8 mouse cellular contexts compared by ENCODE assay signal in genomic region chr15:79262375-79262774, GRCm38 (mm10). TPM values are rescaled to one million over a fixed set of nuclear protein-coding genes. Genes with fewer than 3 reads are reported as not detected.
A peak's percentile ranks its signal among the peaks of the same experiment; 100 is the strongest.
DNase-seq lines count a peak whose midpoint lies in the region; ATAC-seq and TF ChIP-seq lines count a peak whose summit lies in the region.

No protein-coding gene starts in this region.

- H3K4me3 ChIP-seq in heart, embryonic 15.5 days, result peak overlapping the region; percentile 70
- H3K4me3 ChIP-seq in limb, embryonic 14.5 days (replicated peaks; ENCODE audit: low read length), result peak overlapping the region; percentile 58
- no peak overlapping the region for H3K4me3 ChIP-seq in stomach, postnatal 0 days (ENCODE audit: low read depth, low read length)

- H3K9me3 ChIP-seq in heart, embryonic 15.5 days (replicated peaks), result no peaks in the 10 kb centered on the region
- no peaks in the 10 kb centered on the region for H3K9me3 ChIP-seq in limb, embryonic 14.5 days (ENCODE audit: control insufficient read depth, low read length)
- no peaks in the 10 kb centered on the region for H3K9me3 ChIP-seq in stomach, postnatal 0 days (ENCODE audit: control insufficient read depth, low read length)

- no peak for TF ChIP-seq EP300 in stomach, postnatal 0 days (optimal IDR thresholded peaks at IDR 0.05)

- peak overlapping the region; percentile 60; the same call in 1 of the 2 replicates for H3K27ac ChIP-seq in heart, embryonic 15.5 days
- no peak overlapping the region for H3K27ac ChIP-seq in limb, embryonic 14.5 days (replicated peaks; ENCODE audit: low read depth, low read length)
- H3K27ac ChIP-seq in stomach, postnatal 0 days (replicated peaks), result no peak overlapping the region

- H3K27me3 ChIP-seq in heart, embryonic 15.5 days, result peaks cover 49% of the 10 kb centered on the region
- peaks cover 15% of the 10 kb centered on the region; the same call in 1 of the 2 replicates for H3K27me3 ChIP-seq in limb, embryonic 14.5 days (ENCODE audit: control insufficient read depth, insufficient read depth, low read length)
- no peaks in the 10 kb centered on the region for H3K27me3 ChIP-seq in stomach, postnatal 0 days (ENCODE audit: control insufficient read depth, insufficient read depth, low read length)

- TF ChIP-seq POLR2A in limb, embryonic 14.5 days (IDR thresholded peaks at IDR 0.05; ENCODE audit: borderline replicate concordance, extremely low read depth, insufficient read depth, insufficient read length), result no peak

- 21% methylated on average over 13 of the region's 13 CpGs for WGBS in heart, embryonic 15.5 days
- WGBS in limb, embryonic 14.5 days, result 23% methylated on average over 13 of the region's 13 CpGs
- WGBS in stomach, postnatal 0 days, result 19% methylated on average over 13 of the region's 13 CpGs

- peak overlapping the region; percentile 100 for H3K4me2 ChIP-seq in heart, embryonic 15.5 days
- H3K4me2 ChIP-seq in limb, embryonic 14.5 days (replicated peaks; ENCODE audit: low read depth, low read length, severe bottlenecking), result peak overlapping the region; percentile 97
- no peak overlapping the region for H3K4me2 ChIP-seq in stomach, postnatal 0 days (replicated peaks; ENCODE audit: low read depth)

- DNase-seq in cerebellum, postnatal 10 days, result peak; percentile 42 to 44
- peak; percentile 46 for DNase-seq in R1 (ENCODE audit: low read depth, low spot score)
- DNase-seq in limb, embryonic 14.5 days (ENCODE audit: low spot score), result peak; percentile 25
- DNase-seq in stomach, postnatal 0 days (ENCODE audit: low spot score), result peak; percentile 57
- no peak for DNase-seq in cerebellum, adult 9-11 months
- no peak for DNase-seq in right cerebral cortex, postnatal 25 days

- TF ChIP-seq CTCF in stomach, postnatal 0 days (IDR thresholded peaks at IDR 0.05; ENCODE audit: low read depth), result peak; percentile 61

- ATAC-seq in cerebellum, adult (ENCODE audit: insufficient number of reproducible peaks, low FRiP score, low TSS enrichment), result no peak
- ATAC-seq in heart, embryonic 15.5 days (replicated peaks; ENCODE audit: insufficient number of reproducible peaks, insufficient read depth, low FRiP score, low read depth), result no peak
- no peak for ATAC-seq in limb, embryonic 14.5 days (ENCODE audit: low FRiP score, low read depth)
- no peak for ATAC-seq in stomach, postnatal 0 days (ENCODE audit: low FRiP score, low TSS enrichment)

- H3K36me3 ChIP-seq in heart, embryonic 15.5 days, result no peaks in the 10 kb centered on the region
- no peaks in the 10 kb centered on the region for H3K36me3 ChIP-seq in limb, embryonic 14.5 days (ENCODE audit: control insufficient read depth, insufficient read depth, low read length)
- H3K36me3 ChIP-seq in stomach, postnatal 0 days (ENCODE audit: control insufficient read depth, insufficient read depth, low read length), result no peaks in the 10 kb centered on the region

- H3K4me1 ChIP-seq in heart, embryonic 15.5 days (replicated peaks), result peaks cover 21% of the 10 kb centered on the region
- no peaks in the 10 kb centered on the region for H3K4me1 ChIP-seq in limb, embryonic 14.5 days (ENCODE audit: control insufficient read depth, insufficient read depth, low read length)
- peaks cover 5% of the 10 kb centered on the region; the same call in 1 of the 2 replicates for H3K4me1 ChIP-seq in stomach, postnatal 0 days (replicated peaks; ENCODE audit: control insufficient read depth, insufficient read depth)

- 0 out of 2 replicates have a peak overlapping the region, but pooled peaks have one; percentile 75 for H3K9ac ChIP-seq in heart, embryonic 15.5 days
- H3K9ac ChIP-seq in limb, embryonic 14.5 days (ENCODE audit: low read depth, low read length, severe bottlenecking), result no peak overlapping the region
- H3K9ac ChIP-seq in stomach, postnatal 0 days (ENCODE audit: low read length), result no peak overlapping the region

RNA-seq across cellular contexts. Expression of gene Slc16a8, which starts 7.8 kb away (rescaled TPM):
- polyA plus RNA-seq in heart, embryonic 15.5 days (2015; fragmentation: Nextera tagmentation; extraction: Ambion mirVana), result 0.60 TPM in 2 replicates
- 0.16 and 0.35 TPM in 2 replicates for polyA plus RNA-seq in limb, embryonic 14.5 days (2012; rRNA removed)
- polyA plus RNA-seq in limb, embryonic 14.5 days (2014; fragmentation: Nextera tagmentation; extraction: Ambion mirVana), result 0.51 and 0.66 TPM in 2 replicates
- 0.10 and 0.12 TPM in 2 replicates for polyA plus RNA-seq in stomach, postnatal 0 days (2015; fragmentation: Nextera tagmentation; extraction: Ambion mirVana)

RNA-seq across cellular contexts. Expression of gene Baiap2l2, which starts 23.0 kb away (rescaled TPM):
- 9.8 and 9.9 TPM in 2 replicates for polyA plus RNA-seq in heart, embryonic 15.5 days (2015; fragmentation: Nextera tagmentation; extraction: Ambion mirVana)
- polyA plus RNA-seq in limb, embryonic 14.5 days (2012; rRNA removed), result 11.7 TPM in 2 replicates
- 8.5 and 10.9 TPM in 2 replicates for polyA plus RNA-seq in limb, embryonic 14.5 days (2014; fragmentation: Nextera tagmentation; extraction: Ambion mirVana)
- polyA plus RNA-seq in stomach, postnatal 0 days (2015; fragmentation: Nextera tagmentation; extraction: Ambion mirVana), result 4.1 and 4.9 TPM in 2 replicates

RNA-seq across cellular contexts. Expression of gene Gm49486, which starts 33.2 kb away (rescaled TPM):
- polyA plus RNA-seq in heart, embryonic 15.5 days (2015; fragmentation: Nextera tagmentation; extraction: Ambion mirVana), result 0.61 and 0.73 TPM in 2 replicates
- polyA plus RNA-seq in limb, embryonic 14.5 days (2012; rRNA removed), result 1.5 and 2.6 TPM in 2 replicates
- 0.89 and 1.2 TPM in 2 replicates for polyA plus RNA-seq in limb, embryonic 14.5 days (2014; fragmentation: Nextera tagmentation; extraction: Ambion mirVana)
- 0.23 and 0.27 TPM in 2 replicates for polyA plus RNA-seq in stomach, postnatal 0 days (2015; fragmentation: Nextera tagmentation; extraction: Ambion mirVana)

RNA-seq across cellular contexts. Expression of gene Pick1, which starts 33.4 kb away (rescaled TPM):
- 29.5 and 39.9 TPM in 2 replicates for polyA plus RNA-seq in heart, embryonic 15.5 days (2015; fragmentation: Nextera tagmentation; extraction: Ambion mirVana)
- 82.4 and 82.6 TPM in 2 replicates for polyA plus RNA-seq in limb, embryonic 14.5 days (2012; rRNA removed)
- 23.3 and 25.7 TPM in 2 replicates for polyA plus RNA-seq in limb, embryonic 14.5 days (2014; fragmentation: Nextera tagmentation; extraction: Ambion mirVana)
- 25.7 and 26.7 TPM in 2 replicates for polyA plus RNA-seq in stomach, postnatal 0 days (2015; fragmentation: Nextera tagmentation; extraction: Ambion mirVana)

Comparison
In these comparisons a context has a peak if more than half of its experiments do, and no peak if none do; other contexts are left out.
1. DNase-seq: peak in cerebellum, postnatal 10 days (2 of 2), R1 (single experiment), limb, embryonic 14.5 days (single experiment) and stomach, postnatal 0 days (single experiment); none in cerebellum, adult 9-11 months (single experiment) and right cerebral cortex, postnatal 25 days (single experiment).